Comparison of ENCODE assay signal across 9 mouse cellular contexts in genomic region chr9:63135356-63135755, GRCm38 (mm10). TPM values are rescaled to one million over a fixed set of nuclear protein-coding genes. Genes with fewer than 3 reads are reported as not detected.
DNase-seq lines count a peak whose midpoint lies in the region; ATAC-seq and TF ChIP-seq lines count a peak whose summit lies in the region.
"Had no signal": no experiment of that assay in that cellular context is flagged by ENCODE, and none has a peak within 500 bp of the region (broad histone marks: within the 10 kb centered on the region; RNA-seq: fewer than 3 reads in every experiment).

No protein-coding gene starts in this region.

- H3K4me1 ChIP-seq in heart, embryonic 13.5 days: peaks cover 50% of the 10 kb centered on the region
- peaks cover 0 to 15% of the 10 kb centered on the region in 2 experiments; a peak in 1 of 4 replicates for H3K4me1 ChIP-seq in MEL (ENCODE audit: control insufficient read depth in 1 of 2, insufficient read depth in 2 of 2, low read length in 2 of 2)
- H3K4me1 ChIP-seq in hindbrain, embryonic 11.5 days (replicated peaks; ENCODE audit: control insufficient read depth, insufficient read depth, low read length): peaks cover 14% of the 10 kb centered on the region
- H3K4me1 ChIP-seq in midbrain, embryonic 13.5 days (replicated peaks): peaks cover 63% of the 10 kb centered on the region

- no peak overlapping the region for H3K27ac ChIP-seq in heart, embryonic 13.5 days (replicated peaks)
- no peak overlapping the region for H3K27ac ChIP-seq in MEL (ENCODE audit: control insufficient read depth, low read depth, low read length)
- no peak overlapping the region for H3K27ac ChIP-seq in hindbrain, embryonic 11.5 days (ENCODE audit: low read depth, low read length)
- H3K27ac ChIP-seq in midbrain, embryonic 13.5 days: no peak overlapping the region

- no peaks in the 10 kb centered on the region; the same call in 1 of the 2 replicates for H3K79me2 ChIP-seq in MEL (ENCODE audit: control insufficient read depth, insufficient read depth, low read length, poor library complexity)

- no peak for TF ChIP-seq EP300 in MEL (IDR thresholded peaks at IDR 0.05; ENCODE audit: low read depth in 1 of 2, low read length in 2 of 2)

- peak overlapping the region; percentile 47 for H3K4me3 ChIP-seq in heart, embryonic 13.5 days
- peak overlapping the region; percentile 20 to 36; a peak in 2 of 4 replicates for H3K4me3 ChIP-seq in MEL (ENCODE audit: control insufficient read depth in 1 of 2, insufficient read depth in 1 of 2, low read depth in 2 of 2, low read length in 2 of 2)
- no peak overlapping the region for H3K4me3 ChIP-seq in hindbrain, embryonic 11.5 days (ENCODE audit: low read depth, low read length)
- peak overlapping the region; percentile 22 for H3K4me3 ChIP-seq in midbrain, embryonic 13.5 days (replicated peaks)

- peaks cover 74% of the 10 kb centered on the region for H3K27me3 ChIP-seq in heart, embryonic 13.5 days (replicated peaks)
- H3K27me3 ChIP-seq in MEL (ENCODE audit: control insufficient read depth in 1 of 2, insufficient read depth in 2 of 2, low read length in 2 of 2): no peaks in the 10 kb centered on the region
- peaks cover 72% of the 10 kb centered on the region for H3K27me3 ChIP-seq in hindbrain, embryonic 11.5 days (ENCODE audit: control insufficient read depth, insufficient read depth, low read length)
- peaks cover 78% of the 10 kb centered on the region for H3K27me3 ChIP-seq in midbrain, embryonic 13.5 days

- H3K36me3 ChIP-seq in heart, embryonic 13.5 days: no peaks in the 10 kb centered on the region
- H3K36me3 ChIP-seq in MEL (ENCODE audit: control insufficient read depth in 1 of 2, insufficient read depth in 2 of 2, low read length in 2 of 2): peaks cover 0 to 2% of the 10 kb centered on the region in 2 experiments; a peak in 1 of 4 replicates
- no peaks in the 10 kb centered on the region for H3K36me3 ChIP-seq in hindbrain, embryonic 11.5 days (ENCODE audit: control insufficient read depth, insufficient read depth, low read length)
- H3K36me3 ChIP-seq in midbrain, embryonic 13.5 days: no peaks in the 10 kb centered on the region

- no peak for DNase-seq in heart, adult 8-10 months (ENCODE audit: low spot score)
- DNase-seq in MEL (ENCODE audit: low read depth, low spot score): no peak
- DNase-seq in hindbrain, embryonic 11.5 days (ENCODE audit: low spot score): no peak
- DNase-seq in right cerebral cortex, postnatal 36 days (ENCODE audit: low spot score in 2 of 2): no peak
- DNase-seq in spleen, adult 12 weeks (ENCODE audit: low spot score): no peak
- DNase-seq in right cerebral cortex, postnatal 25 days: no peak

- TF ChIP-seq POLR2A in MEL (IDR thresholded peaks at IDR 0.05; ENCODE audit: control insufficient read depth in 1 of 2, insufficient read depth in 1 of 2, low read depth in 1 of 2, low read length in 2 of 2, poor library complexity in 1 of 2): no peak

- H3K9ac ChIP-seq in heart, embryonic 13.5 days: peak overlapping the region; percentile 61
- no peak overlapping the region for H3K9ac ChIP-seq in MEL (ENCODE audit: control insufficient read depth, low read depth, low read length, poor library complexity, severe bottlenecking)
- H3K9ac ChIP-seq in hindbrain, embryonic 11.5 days (ENCODE audit: low read depth, low read length): no peak overlapping the region
- no peak overlapping the region for H3K9ac ChIP-seq in midbrain, embryonic 13.5 days (replicated peaks)

- no peak for TF ChIP-seq CTCF in MEL (IDR thresholded peaks at IDR 0.05 in 2 of 3, conservative IDR thresholded peaks at IDR 0.05 in 1 of 3; ENCODE audit: control insufficient read depth in 1 of 3, insufficient read depth in 1 of 3, low read depth in 2 of 3, low read length in 3 of 3, poor library complexity in 1 of 3, severe bottlenecking in 1 of 3)

- peak overlapping the region; percentile 73 for H3K4me2 ChIP-seq in heart, embryonic 13.5 days
- H3K4me2 ChIP-seq in hindbrain, embryonic 11.5 days (replicated peaks; ENCODE audit: low read depth, low read length): peak overlapping the region; percentile 13; the same call in 1 of the 2 replicates
- peak overlapping the region; percentile 51 for H3K4me2 ChIP-seq in midbrain, embryonic 13.5 days (replicated peaks)

- no peak for TF ChIP-seq RAD21 in MEL (IDR thresholded peaks at IDR 0.05; ENCODE audit: low read depth, low read length)

- WGBS in heart, embryonic 13.5 days: 3% methylated on average over 11 of the region's 11 CpGs
- WGBS in hindbrain, embryonic 11.5 days: 2% methylated on average over 11 of the region's 11 CpGs
- 4% methylated on average over 11 of the region's 11 CpGs for WGBS in midbrain, embryonic 13.5 days

- H3K9me3 ChIP-seq in heart, embryonic 13.5 days: no peaks in the 10 kb centered on the region
- H3K9me3 ChIP-seq in MEL (replicated peaks; ENCODE audit: insufficient read depth, low read length): no peaks in the 10 kb centered on the region
- no peaks in the 10 kb centered on the region for H3K9me3 ChIP-seq in hindbrain, embryonic 11.5 days (ENCODE audit: control insufficient read depth, low read length)
- H3K9me3 ChIP-seq in midbrain, embryonic 13.5 days: no peaks in the 10 kb centered on the region

- ATAC-seq in heart, embryonic 13.5 days (ENCODE audit: extremely low read depth, insufficient number of reproducible peaks, low FRiP score, low TSS enrichment): no peak
- ATAC-seq in hindbrain, embryonic 11.5 days (ENCODE audit: low FRiP score): no peak
- no peak for ATAC-seq in midbrain, embryonic 13.5 days
- ATAC-seq: Patski had no signal

TF ChIP-seq in MEL, 35 proteins besides CTCF, POLR2A, EP300 and RAD21:
- TF ChIP-seq SMC3 (IDR thresholded peaks at IDR 0.05; ENCODE audit: low read depth, low read length): no peak
- no peak for TF ChIP-seq SIN3A (IDR thresholded peaks at IDR 0.05; ENCODE audit: low read length)
- TF ChIP-seq MYC (IDR thresholded peaks at IDR 0.05; ENCODE audit: low read depth, low read length): no peak
- TF ChIP-seq E2F4 (IDR thresholded peaks at IDR 0.05; ENCODE audit: borderline replicate concordance, low read depth, low read length): no peak
- no peak for TF ChIP-seq ZNF384 (IDR thresholded peaks at IDR 0.05; ENCODE audit: low read depth, low read length)
- no peak for TF ChIP-seq TBP (IDR thresholded peaks at IDR 0.05; ENCODE audit: low read depth, low read length)
- no peak for TF ChIP-seq MAX (IDR thresholded peaks at IDR 0.05; ENCODE audit: low read length)
- TF ChIP-seq TCF12 (IDR thresholded peaks at IDR 0.05; ENCODE audit: low read depth, low read length): no peak
- TF ChIP-seq CHD1 (IDR thresholded peaks at IDR 0.05; ENCODE audit: low read depth, low read length): no peak
- no peak for TF ChIP-seq GABPA (IDR thresholded peaks at IDR 0.05; ENCODE audit: low read depth, low read length)
- TF ChIP-seq GATA1 (IDR thresholded peaks at IDR 0.05; ENCODE audit: low read depth, low read length): no peak
- no peak for TF ChIP-seq ZC3H11A (IDR thresholded peaks at IDR 0.05; ENCODE audit: low read depth, low read length)

RNA-seq across cellular contexts. Expression of gene Skor1, which starts 13.4 kb away (rescaled TPM):
- polyA plus RNA-seq in heart, embryonic 13.5 days (2015; fragmentation: Nextera tagmentation; extraction: Ambion mirVana): not detected in 2 replicates
- under 1 TPM in 3 of 4 experiments, not detected in 1; 0.08 to 0.20 (median 0.12) TPM for total RNA-seq in heart, adult 8-10 months (2022)
- not detected in 2 replicates for total RNA-seq in MEL (2012; rRNA removed)
- under 1 TPM in 1 of 2 experiments, not detected in 1; 0.06 TPM for polyA plus RNA-seq in MEL (2012; ENCODE audit: insufficient read depth in 1 of 2, insufficient read length in 2 of 2, low read depth in 1 of 2, low replicate concordance in 2 of 2, missing spikeins in 1 of 2)
- polyA plus RNA-seq in hindbrain, embryonic 11.5 days (2014; fragmentation: Nextera tagmentation; extraction: Ambion mirVana): 6.6 and 7.4 TPM in 2 replicates
- polyA plus RNA-seq in midbrain, embryonic 13.5 days (2015; fragmentation: Nextera tagmentation; extraction: Ambion mirVana): 1.7 and 2.0 TPM in 2 replicates

Comparison
In these comparisons a context has a peak if more than half of its experiments do, and no peak if none do; other contexts are left out.
1. H3K4me2 ChIP-seq: peak in every context shown above with its lines; median percentile 73 in heart, embryonic 13.5 days; 51 in midbrain, embryonic 13.5 days; 13 in hindbrain, embryonic 11.5 days.